Comparison of ENCODE assay signal across 9 mouse cellular contexts in the genomic region with DNA sequence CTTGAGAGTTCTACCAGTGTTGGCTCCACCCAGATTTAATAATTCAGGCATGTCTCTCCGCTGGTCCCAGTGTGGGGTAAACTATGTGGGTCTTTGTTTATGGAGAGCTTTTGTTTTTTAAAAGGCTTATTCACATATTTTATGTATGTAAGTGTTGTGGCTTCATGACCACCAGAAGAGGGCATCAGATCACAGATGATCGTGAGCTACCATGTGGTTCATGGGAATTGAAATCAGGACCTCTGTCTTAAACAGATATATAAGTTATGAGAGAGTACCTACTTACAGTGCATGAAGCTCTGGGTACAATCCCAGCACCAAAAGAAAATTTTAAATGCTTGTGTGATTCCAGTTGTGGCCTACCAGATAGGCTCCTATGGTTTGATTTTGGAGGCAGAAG. TPM values are rescaled to one million over a fixed set of nuclear protein-coding genes. Genes with fewer than 3 reads are reported as not detected.
DNase-seq lines count a peak whose midpoint lies in the region; ATAC-seq and TF ChIP-seq lines count a peak whose summit lies in the region.
"Had no signal": no experiment of that assay in that cellular context is flagged by ENCODE, and none has a peak within 500 bp of the region (broad histone marks: within the 10 kb centered on the region; RNA-seq: fewer than 3 reads in every experiment).

No protein-coding gene starts in this region.

- H3K27ac ChIP-seq in intestine, postnatal 0 days (ENCODE audit: low read depth, low read length): no peak overlapping the region
- H3K27ac ChIP-seq in forebrain, embryonic 16.5 days (ENCODE audit: low read length): no peak overlapping the region

- H3K9me3 ChIP-seq in intestine, postnatal 0 days (ENCODE audit: control insufficient read depth): no peaks in the 10 kb centered on the region
- H3K9me3 ChIP-seq in forebrain, embryonic 16.5 days (ENCODE audit: control insufficient read depth, low read length): no peaks in the 10 kb centered on the region

- H3K9ac ChIP-seq in intestine, postnatal 0 days (ENCODE audit: low read depth, low read length): no peak overlapping the region
- H3K9ac ChIP-seq in forebrain, embryonic 16.5 days (replicated peaks; ENCODE audit: low read depth, low read length): no peak overlapping the region

- DNase-seq in kidney, adult 9 months: peak; percentile 18
- DNase-seq in kidney, adult 11 months: no peak
- DNase-seq in 3T3-L1 (ENCODE audit: low read depth, low spot score) (peak; percentile 60), A20 (ENCODE audit: low read depth, low spot score) (peak; percentile 41)
- DNase-seq in c-Kit-positive CD71-positive TER-119-positive erythroid progenitor cells, embryonic 14.5 days (ENCODE audit: low spot score): no peak
- DNase-seq in thymus, postnatal 0 days (ENCODE audit: low spot score): no peak

- 37% methylated on average over 2 of the region's 2 CpGs for WGBS in intestine, postnatal 0 days
- WGBS in forebrain, embryonic 16.5 days: 36% methylated on average over 2 of the region's 2 CpGs

- no peaks in the 10 kb centered on the region for H3K27me3 ChIP-seq in intestine, postnatal 0 days (replicated peaks; ENCODE audit: control insufficient read depth, insufficient read depth, low read length)
- H3K27me3 ChIP-seq in forebrain, embryonic 16.5 days (replicated peaks; ENCODE audit: control insufficient read depth, insufficient read depth, low read length): no peaks in the 10 kb centered on the region

- H3K4me3 ChIP-seq in intestine, postnatal 0 days (ENCODE audit: low read depth, low read length): no peak overlapping the region
- no peak overlapping the region for H3K4me3 ChIP-seq in forebrain, embryonic 16.5 days (replicated peaks; ENCODE audit: low read length)

- H3K36me3 ChIP-seq in intestine, postnatal 0 days (ENCODE audit: control insufficient read depth, insufficient read depth): no peaks in the 10 kb centered on the region
- H3K36me3 ChIP-seq in forebrain, embryonic 16.5 days (ENCODE audit: control insufficient read depth, insufficient read depth): no peaks in the 10 kb centered on the region

- TF ChIP-seq CTCF in intestine, postnatal 0 days (IDR thresholded peaks at IDR 0.05; ENCODE audit: low read depth): peak; percentile 75

- no peak overlapping the region for H3K4me2 ChIP-seq in intestine, postnatal 0 days (replicated peaks; ENCODE audit: low read depth)
- H3K4me2 ChIP-seq in forebrain, embryonic 16.5 days (ENCODE audit: low read length): no peak overlapping the region

- ATAC-seq in intestine, postnatal 0 days: no peak
- ATAC-seq in forebrain, embryonic 16.5 days: no peak

- H3K4me1 ChIP-seq in intestine, postnatal 0 days (replicated peaks; ENCODE audit: control insufficient read depth, insufficient read depth, low read length): no peaks in the 10 kb centered on the region
- H3K4me1 ChIP-seq in forebrain, embryonic 16.5 days (replicated peaks; ENCODE audit: control insufficient read depth, insufficient read depth, low read length): no peaks in the 10 kb centered on the region

RNA-seq across cellular contexts. Expression of a gene that starts 13.2 kb away (rescaled TPM):
- not detected in 2 replicates for polyA plus RNA-seq in intestine, postnatal 0 days (2015; fragmentation: Nextera tagmentation; extraction: Ambion mirVana)
- polyA plus RNA-seq in thymus, postnatal 0 days (2015; fragmentation: Nextera tagmentation; extraction: Ambion mirVana): not detected in 2 replicates
- not detected in 2 replicates for polyA plus RNA-seq in forebrain, embryonic 16.5 days (2015; fragmentation: Nextera tagmentation; extraction: Ambion mirVana)
- polyA plus RNA-seq: large intestine, adult 2 months had no signal

Comparison
In these comparisons a context has a peak if more than half of its experiments do, and no peak if none do; other contexts are left out.
1. DNase-seq: peak in kidney, adult 9 months (single experiment), 3T3-L1 (single experiment) and A20 (single experiment); none in kidney, adult 11 months (single experiment), c-Kit-positive CD71-positive TER-119-positive erythroid progenitor cells, embryonic 14.5 days (single experiment) and thymus, postnatal 0 days (single experiment).